Mouse (Mus musculus): ENCODE measurements at regions not wholly inside any gene's neighbourhood (a gene's known extent, or its start where the extent isn't known, plus 50 kb on each side); places are given as distances from the start of the nearest gene placed in this dataset.

DNA sequence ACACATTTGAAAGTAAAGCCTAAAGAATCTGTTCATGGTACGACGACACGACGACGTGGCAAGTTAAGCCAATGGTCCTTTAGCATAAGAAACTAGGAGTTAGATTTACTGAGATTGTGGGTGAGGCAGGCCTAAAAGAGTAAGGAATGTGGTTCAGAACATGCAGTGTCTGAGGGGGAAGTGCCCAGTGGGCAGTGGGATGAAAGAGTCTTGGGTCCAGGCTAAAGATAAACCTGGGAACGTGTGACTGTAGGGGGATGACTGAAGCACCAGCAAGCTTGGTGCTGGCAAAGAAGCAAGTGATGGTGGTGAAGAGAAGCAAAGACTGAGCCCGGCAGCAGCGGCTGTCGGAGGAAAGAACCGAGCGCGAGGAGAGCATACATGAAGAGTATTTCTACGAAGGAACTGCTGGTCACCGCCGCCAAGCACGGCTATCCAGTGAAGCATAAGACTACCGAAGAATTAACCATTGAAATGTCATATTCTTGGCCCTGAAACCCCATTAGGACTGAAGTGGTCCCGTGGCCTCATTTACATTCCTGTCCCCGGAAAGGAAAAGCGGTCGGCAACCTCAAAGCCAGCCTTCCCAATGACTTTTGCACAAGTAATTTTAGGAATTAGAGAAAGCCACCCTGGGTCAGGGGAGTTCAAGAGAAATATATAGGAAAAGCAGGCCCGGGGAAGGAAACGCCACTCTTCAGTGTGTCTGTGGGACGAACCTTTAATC, 76.2 kb upstream of the Armc2 start:
- no peak for DNase-seq (ENCODE audit: low spot score in 2 of 2)

DNA sequence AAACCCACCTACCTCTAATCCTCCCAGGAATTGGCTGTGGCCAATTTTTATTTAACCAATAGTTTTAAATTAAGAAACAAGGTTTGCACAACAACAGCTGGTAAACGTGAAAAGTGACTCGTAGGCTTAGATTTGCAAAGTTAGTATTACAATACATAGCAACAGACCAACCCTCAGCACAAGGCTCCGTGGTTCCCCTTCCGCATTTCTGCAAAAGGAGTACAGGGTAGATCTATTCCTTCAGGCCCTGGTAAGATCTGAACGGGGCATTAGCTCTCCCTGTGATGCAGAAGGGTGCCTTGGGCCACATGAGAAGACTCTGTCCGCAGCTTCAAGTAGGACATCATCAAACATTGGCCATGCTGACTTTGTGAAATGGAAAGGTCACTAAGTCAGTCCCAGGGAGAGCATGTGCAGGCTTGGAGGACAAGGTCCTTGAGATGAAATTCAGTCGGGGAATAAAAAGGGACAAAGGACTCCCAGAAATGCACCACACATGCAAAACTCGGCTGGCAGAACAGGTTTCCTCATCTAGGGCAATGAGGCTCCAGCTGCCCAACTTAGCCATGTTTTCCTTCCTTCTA, 75.0 kb upstream of the Armc2 start:
- no peak for DNase-seq (ENCODE audit: low spot score in 2 of 2)

DNA sequence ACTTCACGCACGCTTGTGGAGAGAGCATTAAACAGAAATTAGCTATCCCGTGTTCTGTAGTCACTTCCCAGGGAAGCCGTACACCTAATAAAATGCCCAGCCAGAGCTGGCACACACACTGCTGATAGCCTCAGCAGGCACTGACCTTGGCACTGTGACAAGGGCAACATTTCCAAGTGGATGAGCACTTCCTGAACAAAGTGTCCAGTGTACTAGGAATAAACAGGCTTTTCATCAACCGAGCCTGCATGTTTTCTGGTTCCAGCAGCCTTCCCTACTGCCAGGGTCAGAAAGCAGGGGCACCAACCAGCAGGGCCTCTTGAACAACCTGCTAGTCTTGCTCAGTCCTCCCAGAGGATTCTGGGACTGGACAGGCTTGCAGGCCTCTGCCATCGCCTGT, 74.3 kb upstream of the Armc2 start:
- DNase-seq (ENCODE audit: low spot score in 2 of 2): peak in 1 of 2 experiments; percentile 24

DNA sequence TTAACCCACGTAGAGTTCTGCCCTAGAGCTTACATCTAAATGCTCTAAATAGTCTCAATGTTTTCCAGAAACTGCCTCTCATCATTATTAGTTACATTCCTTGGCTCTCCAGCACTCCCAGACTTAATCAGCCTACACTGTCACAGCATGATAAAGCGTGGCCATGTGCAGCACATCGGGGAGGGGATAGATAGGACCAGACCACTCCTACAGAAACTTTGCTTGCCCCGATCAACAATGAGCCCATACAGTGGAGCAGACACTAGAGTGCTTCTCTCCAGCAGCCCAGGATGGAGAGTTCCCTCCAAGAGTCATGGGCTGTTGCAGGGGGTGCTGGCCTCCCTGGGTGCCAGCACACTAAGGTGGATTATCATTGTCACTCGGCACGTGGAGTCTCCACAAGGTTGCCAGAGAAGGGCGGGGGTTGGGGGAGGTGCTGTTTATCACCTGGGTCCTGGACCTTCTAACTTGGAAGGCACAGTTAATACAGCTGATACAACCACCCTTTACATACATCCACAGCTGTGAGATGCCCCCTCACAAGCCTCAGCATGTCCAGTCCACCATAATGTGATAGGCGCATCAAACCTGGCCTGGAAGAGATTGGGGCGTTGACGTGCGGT, 73.4 kb upstream of the Armc2 start:
- DNase-seq (ENCODE audit: low spot score in 2 of 2): no peak

DNA sequence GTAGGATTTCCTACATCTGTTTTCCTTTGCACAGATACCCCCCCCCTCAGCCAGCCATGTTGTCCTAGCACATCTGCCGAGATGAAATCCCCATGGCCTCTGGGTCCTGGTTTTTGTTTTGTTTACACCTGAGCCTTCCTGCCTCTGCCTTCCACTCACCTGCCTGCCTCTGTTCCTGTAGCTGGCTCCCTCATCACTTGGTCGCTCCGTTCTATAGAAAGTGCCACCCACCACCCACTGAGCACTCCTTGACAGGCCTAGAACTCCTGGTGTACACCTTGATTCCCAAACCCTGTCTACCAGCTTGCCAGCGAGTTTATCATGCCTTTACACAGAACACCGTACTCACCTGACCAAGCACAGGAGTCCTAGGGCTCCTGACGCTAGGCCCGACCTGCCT, 72.6 kb upstream of the Armc2 start:
- no peak for DNase-seq (ENCODE audit: low spot score in 2 of 2)

DNA sequence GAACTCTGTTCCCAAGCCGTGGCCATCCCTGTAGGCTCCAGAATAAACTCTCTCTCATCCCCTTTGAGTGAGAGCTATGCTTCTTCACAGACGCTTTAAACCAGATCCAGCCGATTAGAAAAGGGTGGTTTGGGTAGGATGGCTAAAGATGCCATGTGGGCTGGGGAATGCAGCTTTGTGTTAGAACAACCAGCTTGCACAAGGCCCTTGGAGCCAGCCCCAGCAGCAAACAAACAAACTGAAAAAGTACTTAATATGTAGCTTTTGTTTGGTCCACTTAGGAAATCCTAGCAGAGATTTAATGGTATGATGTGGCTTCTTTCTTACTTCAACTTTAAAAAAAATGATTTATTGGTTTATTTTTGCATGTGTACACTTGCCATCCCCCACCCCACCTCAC, 71.9 kb upstream of the Armc2 start:
- DNase-seq (ENCODE audit: low spot score in 2 of 2): no peak

DNA sequence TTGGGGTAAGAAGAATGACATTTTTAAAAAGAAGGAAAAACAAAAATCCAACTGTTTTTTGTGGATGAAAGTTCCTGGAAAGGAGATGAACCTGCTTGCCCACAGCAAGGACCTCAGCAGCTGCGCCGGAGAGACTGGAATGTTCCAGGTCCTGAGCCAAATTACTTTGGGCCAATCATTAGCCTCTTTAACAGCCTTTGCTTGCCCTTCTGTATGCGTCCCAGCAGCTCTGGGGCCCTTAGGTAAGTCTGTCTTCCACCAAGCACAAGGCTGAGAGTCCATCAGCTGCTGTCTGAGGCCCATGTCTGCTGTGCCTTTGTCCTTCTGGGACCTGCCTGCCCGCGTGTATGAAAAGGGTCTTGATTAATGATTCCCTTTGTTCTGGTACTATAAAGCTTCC, 71.4 kb upstream of the Armc2 start:
- DNase-seq (ENCODE audit: low spot score in 2 of 2): peak in 1 of 2 experiments; percentile 39

DNA sequence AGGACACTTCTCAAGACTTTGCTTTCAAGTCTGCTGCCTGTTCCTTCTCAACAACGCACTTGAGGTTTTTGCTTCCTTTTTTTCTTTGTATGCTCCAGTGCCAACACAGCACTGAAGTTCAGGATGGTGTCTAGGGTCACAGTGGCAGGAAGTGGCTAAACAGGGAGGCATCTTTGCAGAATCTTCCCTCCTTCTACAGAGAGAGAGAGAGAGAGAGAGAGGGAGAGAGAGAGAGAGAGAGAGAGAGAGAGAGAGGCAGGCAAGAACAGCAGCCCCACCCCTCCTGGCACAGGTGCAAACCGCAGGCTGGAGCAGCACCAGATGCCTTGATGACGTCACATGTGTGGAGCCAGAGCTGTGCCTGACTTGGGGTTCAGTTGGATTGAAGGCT, 71.0 kb upstream of the Armc2 start:
- peak; percentile 68 to 84 for DNase-seq (ENCODE audit: low spot score in 2 of 2)

DNA sequence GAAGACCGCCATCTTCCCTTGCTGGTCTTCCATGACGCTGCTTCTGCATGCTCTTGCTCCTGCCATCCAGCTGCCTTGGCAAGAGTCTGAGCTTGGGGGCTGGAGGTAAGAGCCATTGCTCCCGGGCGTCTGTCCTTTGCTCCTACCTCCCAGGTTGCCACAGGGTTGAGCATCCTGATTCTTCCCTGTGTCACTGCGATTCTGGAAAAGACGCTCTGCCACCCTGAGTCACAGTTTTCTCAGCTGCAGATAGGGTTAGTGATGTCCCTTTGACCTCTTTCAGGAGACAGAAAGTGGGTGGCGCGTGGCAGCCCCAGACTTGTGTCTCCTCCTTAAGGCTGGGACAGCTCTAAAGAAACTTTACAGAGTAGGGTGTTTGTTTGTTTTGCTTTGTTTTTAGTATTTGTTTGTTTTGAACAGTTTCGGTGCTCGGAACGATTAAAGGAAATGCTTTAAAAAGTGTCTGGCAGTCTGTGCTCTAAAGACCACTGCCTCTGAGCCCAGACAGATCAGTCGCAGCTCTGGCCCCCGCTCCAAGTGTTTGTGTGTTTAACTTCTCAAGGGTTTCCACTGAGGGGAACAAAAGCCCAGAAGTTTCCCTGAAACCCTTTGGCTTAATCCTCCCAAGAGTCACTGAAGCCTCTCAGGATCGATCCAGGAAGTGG, 70.5 kb upstream of the Armc2 start:
- no peak for DNase-seq (ENCODE audit: low spot score in 2 of 2)

DNA sequence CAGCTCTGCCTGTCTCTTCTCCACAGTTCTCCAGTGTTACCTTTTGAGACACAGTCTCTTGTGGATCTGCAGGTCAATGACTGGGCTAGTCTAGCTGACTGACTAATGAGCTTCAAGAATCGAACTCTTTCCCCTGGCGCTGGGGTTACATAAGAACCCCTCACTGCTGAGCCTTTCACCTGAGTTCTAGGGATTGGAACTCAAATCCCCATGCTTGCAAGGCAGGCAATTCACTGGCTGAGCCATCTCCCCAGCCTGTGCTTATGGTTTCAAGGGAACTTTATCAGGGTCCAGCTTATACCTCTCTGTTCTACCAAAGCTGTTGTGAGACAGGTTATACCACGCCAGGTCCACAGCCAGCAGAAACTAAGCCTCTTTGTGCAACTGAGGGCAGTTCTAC, 69.7 kb upstream of the Armc2 start:
- no peak for DNase-seq (ENCODE audit: low spot score in 2 of 2)

DNA sequence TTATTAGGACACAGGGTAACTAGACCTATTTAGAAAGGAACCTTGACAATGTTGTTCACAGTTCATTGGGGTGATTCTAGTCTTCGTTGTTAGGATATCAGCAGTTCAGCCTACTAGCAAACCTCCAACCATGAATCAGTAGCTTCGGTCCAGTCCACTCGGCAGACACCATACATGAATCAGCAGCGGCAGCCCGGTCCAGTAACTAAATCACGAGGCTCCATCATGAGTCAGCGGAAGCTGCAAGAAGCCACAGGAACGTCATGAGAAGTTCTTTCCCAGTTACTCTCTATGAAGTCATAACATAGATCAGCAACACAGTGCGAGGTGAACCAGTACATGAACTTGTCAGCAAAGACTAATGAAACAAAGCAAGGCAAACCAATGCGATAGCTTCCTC, 68.4 kb upstream of the Armc2 start:
- DNase-seq (ENCODE audit: low spot score in 2 of 2): no peak

DNA sequence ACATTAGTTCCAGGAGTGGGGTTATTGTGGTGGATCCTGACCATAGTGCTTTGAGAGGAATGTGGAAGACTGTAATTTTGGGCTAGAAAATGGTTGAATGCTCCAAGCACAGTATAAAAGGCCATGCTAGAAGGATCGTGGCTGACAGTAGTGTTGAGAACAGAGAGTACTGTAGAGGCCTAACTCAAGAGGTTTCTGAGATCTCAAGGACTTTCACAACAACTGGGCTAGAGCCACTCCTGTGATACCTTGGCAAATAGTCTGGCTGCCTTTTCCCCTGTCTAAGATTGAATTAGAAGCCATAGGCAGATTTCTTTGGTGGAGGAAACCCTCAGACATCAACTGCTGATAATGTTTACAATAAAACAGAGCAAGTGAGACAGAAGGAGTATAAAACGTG, 67.1 kb upstream of the Armc2 start:
- no peak for DNase-seq (ENCODE audit: low spot score in 2 of 2)

DNA sequence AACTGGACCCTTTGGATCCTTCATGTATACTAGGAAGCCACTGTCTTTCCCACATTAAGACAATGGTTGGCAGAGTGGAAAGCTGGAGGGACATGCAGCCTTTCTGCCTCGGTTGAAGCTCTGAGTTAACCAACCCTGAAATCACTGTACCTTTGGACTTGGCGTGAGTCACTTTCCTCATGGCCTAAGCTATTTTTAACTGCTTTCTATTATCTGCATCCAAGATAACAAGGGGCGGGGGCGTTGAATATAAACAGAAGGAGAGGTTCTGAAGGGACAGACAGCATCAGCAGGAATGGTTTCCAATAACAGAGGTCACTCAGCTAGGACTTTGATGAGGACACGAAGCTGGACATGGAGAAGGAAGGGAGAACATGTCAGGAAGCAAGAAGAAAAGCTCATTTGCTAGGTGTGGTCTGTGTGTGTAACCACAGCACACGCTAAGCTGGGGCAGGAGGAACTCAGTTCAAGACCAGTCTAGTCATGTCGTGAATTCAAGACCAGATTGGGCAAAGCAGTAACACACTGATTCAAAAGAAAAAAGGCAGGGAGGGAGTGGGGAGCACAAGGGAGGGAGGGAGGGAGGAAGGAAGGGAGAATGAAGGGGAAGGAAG, 64.1 kb upstream of the Armc2 start:
- DNase-seq (ENCODE audit: low spot score in 2 of 2): no peak

DNA sequence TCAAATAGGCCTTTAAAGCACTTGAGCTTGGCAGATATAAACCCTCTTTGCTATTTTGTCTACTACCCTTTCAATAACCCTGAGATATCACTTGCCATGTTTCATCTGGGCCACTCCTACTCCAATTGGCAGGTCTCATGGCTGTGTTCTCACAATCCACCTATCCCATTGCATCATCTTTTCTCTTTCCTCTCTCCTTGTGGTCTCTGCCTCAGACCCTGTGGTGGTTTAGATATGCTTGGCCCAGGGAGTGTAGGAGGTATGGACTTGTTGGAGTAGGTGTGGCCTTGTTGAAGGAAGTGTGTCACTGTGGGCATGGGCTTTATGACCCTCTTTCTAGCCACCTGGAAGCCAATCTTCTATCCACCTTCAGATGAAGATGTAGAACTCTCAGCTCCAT, 61.5 kb upstream of the Armc2 start:
- DNase-seq (ENCODE audit: low spot score in 2 of 2): no peak

DNA sequence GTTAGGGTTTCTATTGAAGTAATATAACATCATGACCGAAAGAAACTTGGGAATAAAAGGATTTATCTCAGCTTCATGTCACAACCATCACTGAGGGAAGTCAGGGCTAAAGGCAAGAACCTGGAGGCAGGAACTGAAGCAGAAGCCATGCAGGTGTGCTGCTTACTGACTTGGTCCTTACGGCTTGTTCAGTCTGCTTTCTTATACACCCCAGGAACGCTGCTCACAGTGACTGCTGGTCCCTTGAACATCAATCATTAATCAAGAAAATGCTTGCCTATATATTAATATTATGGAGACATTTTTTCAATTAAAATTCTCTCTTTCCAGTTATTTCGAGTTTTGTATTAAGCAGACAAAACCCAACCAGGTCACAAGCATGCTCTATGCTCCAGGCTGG, 58.5 kb upstream of the Armc2 start:
- DNase-seq (ENCODE audit: low spot score in 2 of 2): no peak

DNA sequence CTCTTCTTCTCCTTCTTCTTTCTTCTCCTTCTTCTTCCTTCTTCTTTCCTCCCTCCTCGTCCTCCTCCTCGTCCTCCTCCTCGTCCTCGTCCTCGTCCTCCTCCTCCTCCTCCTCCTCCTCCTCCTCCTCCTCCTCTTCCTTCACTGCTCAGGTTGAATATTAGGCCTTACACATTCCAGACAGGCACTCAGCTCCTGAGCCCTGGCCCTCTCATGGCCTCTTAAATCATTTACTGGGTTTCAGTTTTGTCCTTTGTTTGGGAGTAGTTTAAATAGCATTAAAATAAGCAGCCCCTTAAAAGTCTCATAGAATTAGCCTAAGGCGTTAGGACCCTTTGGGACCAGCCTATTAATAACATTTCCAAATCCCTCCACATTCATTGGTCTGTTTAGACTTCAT, 57.3 kb upstream of the Armc2 start:
- DNase-seq (ENCODE audit: low spot score in 2 of 2): no peak

DNA sequence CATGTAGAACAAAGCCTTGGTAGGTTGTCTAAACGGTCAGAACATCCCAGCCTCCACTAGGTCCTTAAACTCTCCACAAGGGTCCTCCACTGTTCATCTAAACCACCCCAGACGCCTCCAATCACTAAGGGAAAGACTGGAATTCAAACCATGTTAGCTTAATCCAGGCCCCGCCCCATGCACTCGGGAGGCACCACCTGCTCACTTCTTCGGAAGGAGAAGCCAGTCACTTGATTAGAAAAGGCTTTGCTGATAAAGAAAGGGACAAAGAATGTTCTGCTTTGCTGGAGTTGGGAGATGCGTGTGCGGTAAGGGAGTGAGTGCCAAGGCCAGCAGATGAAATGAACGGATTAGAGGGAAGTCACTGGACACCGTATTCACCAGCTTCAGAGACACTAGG, 54.5 kb upstream of the Armc2 start:
- DNase-seq (ENCODE audit: low spot score in 2 of 2): no peak

DNA sequence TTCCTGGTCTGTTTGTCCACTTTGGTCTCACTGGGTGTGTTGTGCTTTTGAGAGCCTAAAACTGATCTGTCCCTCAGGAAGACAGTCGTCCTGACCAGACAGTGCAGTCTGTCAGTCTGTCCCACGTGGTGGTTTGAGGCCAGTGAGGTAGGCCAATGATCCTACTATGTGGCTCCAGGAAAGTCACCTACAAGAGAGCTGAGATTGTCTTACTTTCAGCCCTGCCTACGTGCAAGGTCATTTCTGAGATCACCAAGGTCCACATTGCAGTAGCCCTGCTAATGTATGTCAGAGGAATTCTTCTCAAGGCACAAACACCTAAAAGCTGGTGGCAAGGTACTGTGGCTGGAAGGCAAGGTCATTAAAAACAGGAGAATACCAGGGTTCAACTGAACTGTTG, 53.9 kb upstream of the Armc2 start:
- no peak for DNase-seq (ENCODE audit: low spot score in 2 of 2)

DNA sequence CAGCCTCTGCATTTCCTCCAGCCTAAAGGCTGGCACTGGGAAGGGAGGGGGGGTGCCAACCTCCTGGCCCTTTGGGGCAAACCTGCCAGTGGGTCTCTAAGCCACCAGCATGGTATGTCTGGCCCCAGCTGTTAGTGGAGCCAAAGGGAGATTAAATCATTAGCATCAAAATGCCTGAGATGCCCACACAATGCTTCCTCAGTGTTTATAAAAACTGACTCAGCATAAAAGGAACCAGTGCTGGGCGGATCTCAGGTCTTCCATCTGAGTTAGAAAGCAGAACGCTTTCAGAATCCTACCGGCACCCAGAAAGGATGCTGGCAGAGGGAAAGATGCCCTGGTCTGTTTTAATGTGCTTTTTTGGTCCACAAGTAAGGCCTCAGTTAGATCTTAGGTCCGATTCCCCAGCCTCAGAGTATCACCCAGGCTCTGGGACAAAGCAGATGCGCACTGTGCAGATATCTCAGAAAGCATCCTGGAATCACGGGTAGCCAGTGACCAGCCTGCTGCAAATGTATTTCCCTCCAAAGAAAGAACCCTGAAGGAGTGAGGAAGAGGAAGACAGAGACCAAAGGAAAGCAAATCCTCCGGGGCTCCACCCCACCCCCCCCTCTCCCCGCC, 53.3 kb upstream of the Armc2 start:
- DNase-seq (ENCODE audit: low spot score in 2 of 2): no peak

DNA sequence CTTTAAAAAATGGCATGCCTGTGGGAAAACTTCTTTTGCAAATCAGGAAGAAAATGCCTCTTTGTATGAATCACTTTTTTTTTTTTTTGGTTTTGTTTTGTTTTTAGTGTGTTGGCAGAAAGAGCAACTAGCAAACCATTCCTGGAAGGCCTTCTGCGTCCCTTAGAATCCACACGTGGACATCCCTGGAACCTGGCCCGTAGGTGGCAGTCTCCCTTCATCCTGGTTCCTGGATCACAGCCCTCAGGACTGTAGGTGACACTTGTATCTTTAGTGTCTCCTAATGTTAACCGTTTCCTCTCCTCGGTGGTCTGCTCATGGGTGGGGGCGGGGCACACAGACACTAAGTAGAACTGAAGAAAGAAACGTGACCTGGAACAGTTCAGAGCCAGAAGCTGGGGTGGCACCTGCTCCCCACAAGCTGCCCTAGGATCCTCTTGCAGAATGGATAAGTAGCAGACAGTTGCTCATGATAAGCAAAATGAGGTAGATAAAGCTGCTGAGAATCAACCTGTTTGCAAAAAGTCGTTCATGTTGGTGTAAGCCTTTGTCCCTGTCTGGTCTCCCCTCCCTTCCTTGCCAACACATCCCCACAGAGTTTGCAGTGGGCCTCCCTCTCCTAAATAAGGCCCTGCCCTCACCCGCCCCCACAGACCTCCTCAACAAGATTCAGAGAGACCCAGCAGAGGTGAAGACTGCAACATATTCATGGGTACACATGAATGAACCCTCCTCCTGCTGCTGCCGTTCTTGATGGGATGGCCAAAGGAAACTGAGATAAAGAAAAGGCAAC, 52.6 kb upstream of the Armc2 start:
- DNase-seq (ENCODE audit: low spot score in 2 of 2): peak in 1 of 2 experiments; percentile 55

DNA sequence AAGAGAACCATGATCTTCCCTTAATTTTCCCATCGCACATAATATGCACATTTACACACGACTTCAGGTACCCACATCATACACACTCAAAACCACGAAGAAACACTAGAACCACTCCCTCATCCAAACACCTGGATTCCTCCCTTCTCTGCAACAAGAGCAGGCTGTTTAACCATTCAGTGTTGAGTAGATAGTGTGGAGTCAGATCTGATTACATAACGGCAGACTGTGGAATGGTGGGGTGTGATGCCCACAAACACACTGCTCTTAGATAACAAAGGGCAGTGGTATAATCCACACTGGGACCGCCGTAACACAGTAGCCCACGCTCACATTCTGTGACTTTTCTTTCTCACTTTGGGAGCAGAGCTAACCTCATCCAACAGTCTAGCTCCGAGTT, 51.5 kb upstream of the Armc2 start:
- no peak for DNase-seq (ENCODE audit: low spot score in 2 of 2)

Measured in urinary bladder, postnatal 36 days (tissue).